Comparison of ENCODE assay signal across 40 mouse cellular contexts in genomic region chr8:3594466-3594865, GRCm38 (mm10). TPM values are rescaled to one million over a fixed set of nuclear protein-coding genes. Genes with fewer than 3 reads are reported as not detected.
"Had no signal": no experiment of that assay in that cellular context is flagged by ENCODE, and none has a peak within 500 bp of the region (broad histone marks: within the 10 kb centered on the region; RNA-seq: fewer than 3 reads in every experiment).

No protein-coding gene starts in this region.

- ATAC-seq: hindbrain, embryonic 16.5 days; hindbrain, postnatal 0 days; inflammation-experienced regulatory T-cells, adult 6 months; intestine, embryonic 15.5 days; intestine, embryonic 16.5 days; intestine, postnatal 0 days had no signal

- H3K4me3 ChIP-seq: heart, adult 2 months; heart, embryonic 10.5 days; heart, embryonic 12.5 days; heart, embryonic 13.5 days; heart, embryonic 15.5 days; hindbrain, embryonic 10.5 days; hindbrain, embryonic 12.5 days; hindbrain, embryonic 13.5 days; hindbrain, embryonic 15.5 days; intestine, embryonic 15.5 days; kidney, embryonic 15.5 days; layer of hippocampus, adult 2 months had no signal

- H3K9me3 ChIP-seq: heart, embryonic 10.5 days; heart, embryonic 12.5 days; heart, embryonic 13.5 days; heart, embryonic 15.5 days; hindbrain, embryonic 10.5 days; hindbrain, embryonic 12.5 days; hindbrain, embryonic 13.5 days; hindbrain, embryonic 15.5 days; intestine, embryonic 15.5 days; kidney, embryonic 15.5 days had no signal

- H3K4me2 ChIP-seq: heart, embryonic 11.5 days; heart, embryonic 12.5 days; heart, embryonic 13.5 days; heart, embryonic 15.5 days; hindbrain, embryonic 12.5 days; hindbrain, embryonic 13.5 days; hindbrain, embryonic 14.5 days; hindbrain, embryonic 15.5 days; intestine, embryonic 15.5 days; kidney, embryonic 15.5 days had no signal

- DNase-seq: heart, adult 18-20 months; heart, adult 2 months; heart, postnatal 10 days; heart, postnatal 14 days; heart, postnatal 36 days; heart, postnatal 4 days; kidney, adult 11 months; kidney, adult 18-20 months; kidney, adult 2 months; kidney, adult 8-10 months; kidney, adult 9 months; kidney, postnatal 10 days; kidney, postnatal 14 days; kidney, postnatal 25 days; kidney, postnatal 36 days; kidney, postnatal 4 days; layer of hippocampus, adult 9-11 months had no signal

- H3K4me1 ChIP-seq: heart, embryonic 12.5 days; heart, embryonic 13.5 days; hindbrain, embryonic 10.5 days had no signal

- H3K9ac ChIP-seq: heart, embryonic 12.5 days; heart, embryonic 13.5 days; heart, embryonic 15.5 days; hindbrain, embryonic 12.5 days; hindbrain, embryonic 13.5 days; hindbrain, embryonic 14.5 days; hindbrain, embryonic 15.5 days; intestine, embryonic 15.5 days; kidney, embryonic 15.5 days had no signal

- H3K27ac ChIP-seq: heart, adult 2 months; heart, embryonic 10.5 days; heart, embryonic 13.5 days; heart, embryonic 15.5 days; hindbrain, embryonic 10.5 days; hindbrain, embryonic 12.5 days; hindbrain, embryonic 13.5 days; hindbrain, embryonic 14.5 days; hindbrain, embryonic 15.5 days; hindbrain, postnatal 0 days; intestine, embryonic 15.5 days; kidney, embryonic 15.5 days; kidney, postnatal 0 days; layer of hippocampus, adult 2 months had no signal

- H3K36me3 ChIP-seq: heart, embryonic 10.5 days; heart, embryonic 12.5 days; heart, embryonic 13.5 days; heart, embryonic 15.5 days; intestine, embryonic 15.5 days had no signal

- H3K27me3 ChIP-seq: heart, embryonic 12.5 days; heart, embryonic 13.5 days; heart, embryonic 15.5 days; hindbrain, embryonic 12.5 days; hindbrain, embryonic 13.5 days; hindbrain, embryonic 15.5 days; intestine, embryonic 15.5 days; kidney, embryonic 15.5 days had no signal

RNA-seq across cellular contexts. Expression of gene Camsap3, which starts 7.4 kb away (rescaled TPM):
- polyA plus RNA-seq: inflammation-experienced regulatory T-cells, adult 6 months had no signal

RNA-seq across cellular contexts. Expression of gene C330021F23Rik, which starts 26.7 kb away (rescaled TPM):
- polyA plus RNA-seq: heart, adult 2 months had no signal

RNA-seq across cellular contexts. Expression of gene Pcp2, which starts 30.9 kb away (rescaled TPM):
- polyA plus RNA-seq: heart, adult 2 months; heart, embryonic 10.5 days; heart, embryonic 12.5 days; heart, embryonic 13.5 days; heart, embryonic 14.5 days; heart, postnatal 0 days; hindbrain, embryonic 10.5 days; inflammation-experienced regulatory T-cells, adult 6 months; intestine, embryonic 14.5 days; intestine, postnatal 0 days; kidney, adult 2 months; kidney, postnatal 0 days; large intestine, adult 2 months had no signal
